Mouse (Mus musculus): ENCODE measurements around the gene Snx11. TPM values are rescaled to one million over a fixed set of nuclear protein-coding genes. Genes with fewer than 3 reads are reported as not detected.

Snx11 gene
- polyA plus RNA-seq, 1 experiment from 2014 or later = 64.2 TPM

DNA sequence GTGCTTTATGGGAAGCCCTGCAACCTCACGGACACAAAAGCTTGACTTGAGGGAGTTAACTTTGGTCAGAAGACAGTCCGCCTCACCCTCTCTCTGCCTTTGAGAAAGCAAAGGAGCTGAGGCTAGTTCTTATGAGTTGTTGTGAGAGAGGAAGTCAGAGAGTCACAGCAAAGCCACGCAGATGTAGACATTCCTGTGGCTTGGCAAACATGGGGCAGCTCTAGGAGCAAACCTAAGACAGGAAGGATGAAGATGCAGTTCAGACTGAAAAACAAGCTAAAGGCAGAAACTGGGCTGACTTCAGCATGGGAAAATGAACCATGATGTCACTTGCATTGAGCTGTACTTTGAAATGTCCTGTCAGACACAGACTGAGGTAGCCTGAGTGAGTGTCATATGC lies 29.8 kb downstream of the Snx11 start:
- peak overlapping the region; percentile 75 for H3K27ac ChIP-seq (replicated peaks)
- H3K9ac ChIP-seq = no peak overlapping the region
- H3K9me3 ChIP-seq = no peaks in the 10 kb centered on the region
- H3K4me3 ChIP-seq = no peak overlapping the region
- 58% methylated on average over 3 of the region's 3 CpGs for WGBS
- no peak for ATAC-seq (ENCODE audit: low FRiP score, low read depth)
- no peaks in the 10 kb centered on the region for H3K27me3 ChIP-seq
- peaks cover 33% of the 10 kb centered on the region for H3K4me1 ChIP-seq (replicated peaks)
- peak overlapping the region; percentile 20; the same call in 1 of the 2 replicates for H3K4me2 ChIP-seq
- no peaks in the 10 kb centered on the region for H3K36me3 ChIP-seq

DNA sequence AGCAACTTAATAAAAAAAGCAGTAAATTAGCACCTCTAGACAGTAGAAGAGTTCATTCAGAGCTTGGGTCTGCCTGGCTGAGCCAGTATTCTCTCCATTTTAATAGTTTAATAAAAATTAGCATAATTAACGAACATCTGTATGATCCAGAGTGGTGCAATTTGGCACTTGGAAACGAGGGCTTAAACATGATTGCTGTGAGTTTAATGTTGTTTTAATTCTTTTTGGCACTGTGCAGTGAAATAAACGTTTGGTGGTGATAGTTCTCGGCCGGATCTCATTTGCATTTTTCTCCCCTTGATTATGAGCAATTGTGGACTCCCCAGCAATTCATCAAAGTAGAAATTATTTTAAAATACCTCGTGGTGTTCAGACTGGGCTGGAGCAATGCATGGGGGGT lies 30.7 kb downstream of the Snx11 start:
- peaks cover 42% of the 10 kb centered on the region for H3K4me1 ChIP-seq (replicated peaks)
- ATAC-seq (ENCODE audit: low FRiP score, low read depth) = no peak

DNA sequence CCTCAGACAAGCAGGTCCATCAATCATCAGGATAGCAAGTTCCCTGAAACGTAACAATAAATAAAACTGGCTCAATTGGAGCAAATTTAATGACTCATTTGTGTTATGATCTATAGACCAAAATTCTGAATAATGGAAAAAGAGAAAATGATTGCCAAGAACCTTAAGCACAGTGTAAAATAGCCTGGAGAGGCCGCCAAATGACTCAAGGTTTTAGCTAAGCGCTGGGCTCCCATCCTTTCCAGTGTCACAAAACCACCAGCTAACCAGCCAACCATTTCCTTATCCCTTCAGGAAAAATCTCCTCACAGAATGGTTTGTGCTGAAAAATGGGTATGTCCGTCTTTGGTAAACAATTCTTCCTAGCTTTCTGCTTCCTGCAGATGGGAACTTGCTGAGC lies 33.5 kb downstream of the Snx11 start:
- H3K27me3 ChIP-seq = no peaks in the 10 kb centered on the region
- no peaks in the 10 kb centered on the region for H3K9me3 ChIP-seq
- no peak overlapping the region for H3K4me2 ChIP-seq
- no peaks in the 10 kb centered on the region for H3K36me3 ChIP-seq
- no peak overlapping the region for H3K9ac ChIP-seq
- ATAC-seq (ENCODE audit: low FRiP score, low read depth) = no peak
- H3K27ac ChIP-seq (replicated peaks) = peak overlapping the region; percentile 85
- WGBS = 59% methylated on average over 4 of the region's 4 CpGs
- H3K4me3 ChIP-seq = no peak overlapping the region
- peaks cover 63% of the 10 kb centered on the region for H3K4me1 ChIP-seq (replicated peaks)

More for the DNA sequence above, 30.7 kb downstream of the Snx11 start:
- H3K9ac ChIP-seq = no peak overlapping the region
- H3K4me3 ChIP-seq = no peak overlapping the region
- H3K27me3 ChIP-seq = no peaks in the 10 kb centered on the region
- no peaks in the 10 kb centered on the region for H3K36me3 ChIP-seq
- H3K27ac ChIP-seq (replicated peaks) = peak overlapping the region; percentile 75
- 48% methylated on average over 6 of the region's 6 CpGs for WGBS
- H3K9me3 ChIP-seq = no peaks in the 10 kb centered on the region
- H3K4me2 ChIP-seq = 0 out of 2 replicates have a peak overlapping the region, but pooled peaks have one; percentile 20

DNA sequence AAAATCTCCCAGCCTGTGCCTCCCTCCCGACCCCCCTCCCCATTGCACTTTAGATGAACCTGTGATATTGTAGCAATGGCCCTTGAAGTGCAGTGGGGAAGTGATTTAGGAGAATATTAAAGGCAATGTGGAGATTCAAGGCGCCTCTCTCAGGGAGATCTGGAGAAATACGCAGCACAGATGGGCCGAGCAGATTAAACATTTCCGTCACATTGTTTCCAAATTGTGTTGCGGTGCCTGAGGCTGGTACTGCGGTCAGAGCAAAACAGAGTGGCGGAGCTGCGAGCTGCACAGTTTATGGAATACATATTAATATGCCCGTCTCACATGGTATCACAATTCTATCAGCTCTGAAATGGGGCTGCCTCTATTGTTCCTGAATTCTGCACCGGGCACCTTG lies 34.4 kb downstream of the Snx11 start:
- ATAC-seq (ENCODE audit: low FRiP score, low read depth) = peak; percentile 49; the same call in 1 of the 2 replicates
- H3K9ac ChIP-seq = peak overlapping the region; percentile 16; the same call in 1 of the 2 replicates

DNA sequence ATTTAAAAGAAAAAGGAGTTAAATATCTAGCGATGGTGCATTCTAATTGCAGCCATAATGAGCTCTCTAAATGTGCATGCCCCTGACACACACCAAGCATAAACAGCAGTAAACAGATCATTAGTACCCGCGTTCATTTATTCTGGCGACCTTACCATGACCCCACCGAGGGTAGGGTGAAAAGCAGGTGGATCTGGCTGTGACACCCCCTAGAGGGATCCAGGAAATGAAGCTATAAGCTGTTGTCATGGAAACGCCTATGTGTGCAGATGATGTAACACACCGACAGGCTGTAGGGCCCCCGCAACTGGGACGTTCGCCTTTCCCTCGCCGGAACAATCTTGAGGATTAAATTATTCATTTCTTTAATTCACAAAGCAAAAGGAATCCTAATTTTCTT lies 35.4 kb downstream of the Snx11 start:
- 10% methylated on average over 12 of the region's 12 CpGs for WGBS
- peak; percentile 81 for ATAC-seq (ENCODE audit: low FRiP score, low read depth)
- Histone ChIP-seq H3K36me3 (no peaks in the 10 kb centered on the region), H3K27ac (replicated peaks) (peak overlapping the region; percentile 85), H3K9me3 (no peaks in the 10 kb centered on the region), H3K4me1 (replicated peaks) (peaks cover 70% of the 10 kb centered on the region), H3K4me3 (0 out of 2 replicates have a peak overlapping the region, but pooled peaks have one; percentile 8), H3K27me3 (no peaks in the 10 kb centered on the region), H3K9ac (peak overlapping the region; percentile 25; the same call in 1 of the 2 replicates), H3K4me2 (peak overlapping the region; percentile 44)

More for the DNA sequence above, 34.4 kb downstream of the Snx11 start:
- Histone ChIP-seq H3K4me1 (replicated peaks) (peaks cover 70% of the 10 kb centered on the region), H3K4me3 (no peak overlapping the region), H3K27ac (replicated peaks) (peak overlapping the region; percentile 85), H3K4me2 (peak overlapping the region; percentile 44), H3K27me3 (no peaks in the 10 kb centered on the region), H3K36me3 (no peaks in the 10 kb centered on the region), H3K9me3 (no peaks in the 10 kb centered on the region)
- WGBS = 23% methylated on average over 11 of the region's 11 CpGs

DNA sequence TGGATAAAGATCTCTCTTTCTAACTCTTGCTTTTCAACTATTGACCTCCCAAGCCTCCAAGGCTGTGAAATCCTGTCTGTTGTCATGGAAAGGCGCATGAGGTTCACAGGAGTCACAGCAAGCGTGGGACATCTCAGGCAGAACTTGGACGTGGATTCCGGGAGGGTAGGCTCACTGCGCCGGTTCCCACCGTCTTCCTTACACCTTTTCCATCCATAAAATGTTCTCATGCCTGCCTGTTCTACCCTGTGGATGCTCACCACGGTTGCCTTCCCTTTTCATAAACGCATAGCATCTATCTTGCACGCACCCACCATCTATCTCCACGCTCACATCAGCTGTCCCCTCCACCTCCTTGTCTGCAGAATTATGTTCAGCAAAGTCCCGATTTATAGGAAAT lies 36.6 kb downstream of the Snx11 start:
- Histone ChIP-seq H3K4me2 (peak overlapping the region; percentile 44), H3K4me1 (replicated peaks) (peaks cover 70% of the 10 kb centered on the region), H3K9me3 (no peaks in the 10 kb centered on the region), H3K27me3 (no peaks in the 10 kb centered on the region), H3K36me3 (no peaks in the 10 kb centered on the region), H3K9ac (0 out of 2 replicates have a peak overlapping the region, but pooled peaks have one; percentile 25), H3K27ac (replicated peaks) (peak overlapping the region; percentile 85), H3K4me3 (0 out of 2 replicates have a peak overlapping the region, but pooled peaks have one; percentile 3)
- 48% methylated on average over 12 of the region's 12 CpGs for WGBS
- ATAC-seq (ENCODE audit: low FRiP score, low read depth) = no peak

DNA sequence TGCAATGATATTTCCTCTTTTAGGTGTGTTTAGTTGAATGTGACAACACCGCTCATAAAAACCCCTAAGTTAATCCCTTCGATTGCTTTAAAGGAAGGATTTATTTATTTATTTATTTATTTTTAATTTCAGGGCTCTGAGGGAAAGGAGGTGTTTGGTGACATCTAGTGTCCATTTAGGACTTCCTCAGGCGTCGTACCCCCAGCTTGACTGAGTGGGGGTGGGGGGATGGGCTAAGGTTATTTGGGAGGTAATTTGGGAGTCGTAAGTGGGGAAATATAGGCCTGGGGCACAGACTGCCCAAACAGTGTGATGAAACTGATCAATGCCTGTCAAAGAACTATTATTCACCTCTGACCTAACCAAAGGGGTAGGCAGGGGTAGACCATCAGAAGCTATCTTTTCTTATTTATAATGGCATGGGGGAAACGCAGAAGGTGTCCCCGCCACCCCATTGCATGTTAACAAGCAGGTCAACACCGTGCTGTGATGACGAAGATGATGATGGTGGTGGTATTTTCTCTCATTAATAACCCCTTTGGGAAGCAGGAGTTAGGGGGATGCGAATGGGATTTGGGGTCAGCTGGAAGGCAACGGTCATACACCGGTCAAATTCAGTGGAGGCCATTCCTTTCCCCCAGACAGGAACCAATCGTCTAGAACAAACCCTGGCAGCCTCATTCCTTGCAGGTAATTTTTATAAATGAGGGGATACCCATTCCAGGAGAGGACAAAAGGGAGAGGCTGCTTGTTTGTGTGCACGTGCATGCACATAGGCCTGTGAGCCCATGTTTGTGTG lies 39.5 kb downstream of the Snx11 start:
- Histone ChIP-seq H3K27ac (replicated peaks) (peak overlapping the region; percentile 63), H3K36me3 (no peaks in the 10 kb centered on the region), H3K4me3 (no peak overlapping the region), H3K4me2 (no peak overlapping the region), H3K27me3 (no peaks in the 10 kb centered on the region), H3K9ac (no peak overlapping the region), H3K4me1 (replicated peaks) (peaks cover 57% of the 10 kb centered on the region), H3K9me3 (no peaks in the 10 kb centered on the region)
- no peak for ATAC-seq (ENCODE audit: low FRiP score, low read depth)
- 48% methylated on average over 14 of the region's 14 CpGs for WGBS

DNA sequence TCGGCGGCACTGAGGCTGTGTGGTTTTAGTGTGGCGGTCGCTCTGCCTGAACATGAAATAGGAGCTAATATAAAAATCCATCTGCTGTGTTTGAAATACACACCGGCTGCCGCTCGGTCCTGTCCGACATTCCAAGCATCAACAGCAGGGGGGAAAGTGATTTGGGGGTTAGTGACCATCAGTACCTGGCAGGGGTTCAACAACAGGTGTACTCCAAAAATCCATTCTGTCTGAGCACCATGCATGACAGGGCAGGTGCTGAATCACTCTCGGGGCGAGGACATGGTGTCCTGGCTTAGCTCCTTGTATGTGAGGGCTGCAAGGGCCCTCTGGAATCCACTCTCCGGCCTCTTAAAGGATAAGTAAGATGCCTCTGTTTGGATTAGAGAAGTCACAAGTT lies 41.0 kb downstream of the Snx11 start:
- Histone ChIP-seq H3K36me3 (no peaks in the 10 kb centered on the region), H3K4me3 (no peak overlapping the region), H3K27me3 (no peaks in the 10 kb centered on the region), H3K4me2 (peak overlapping the region; percentile 53), H3K27ac (replicated peaks) (peak overlapping the region; percentile 78), H3K9ac (no peak overlapping the region), H3K4me1 (replicated peaks) (peaks cover 46% of the 10 kb centered on the region), H3K9me3 (no peaks in the 10 kb centered on the region)
- peak; percentile 33; the same call in 1 of the 2 replicates for ATAC-seq (ENCODE audit: low FRiP score, low read depth)
- WGBS = 12% methylated on average over 11 of the region's 11 CpGs

DNA sequence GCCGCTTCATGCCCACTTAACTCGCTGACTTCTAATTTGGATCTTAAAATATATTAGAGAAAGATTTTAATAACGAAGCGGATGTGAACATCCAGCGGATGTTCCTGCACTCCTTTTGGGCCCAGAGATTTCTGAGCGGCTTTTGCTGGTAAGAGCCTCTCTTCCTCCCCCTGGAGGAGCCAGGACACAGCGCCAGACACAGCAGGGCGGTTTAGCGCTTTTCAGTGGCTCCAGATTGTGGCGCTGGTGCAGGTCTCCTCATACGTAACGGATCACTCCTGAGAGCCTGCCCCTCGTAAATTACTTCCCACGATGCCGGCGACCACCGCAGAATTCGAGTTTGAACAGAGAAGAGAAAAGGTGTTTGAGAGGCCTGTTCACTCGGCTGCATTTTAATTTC lies 41.5 kb downstream of the Snx11 start:
- Histone ChIP-seq H3K9me3 (no peaks in the 10 kb centered on the region), H3K4me1 (replicated peaks) (peaks cover 44% of the 10 kb centered on the region), H3K27me3 (no peaks in the 10 kb centered on the region), H3K9ac (peak overlapping the region; percentile 43), H3K36me3 (no peaks in the 10 kb centered on the region), H3K4me2 (peak overlapping the region; percentile 53), H3K4me3 (peak overlapping the region; percentile 23), H3K27ac (replicated peaks) (peak overlapping the region; percentile 78)
- under 1% methylated on average over 19 of the region's 19 CpGs for WGBS
- ATAC-seq (ENCODE audit: low FRiP score, low read depth) = peak; percentile 89

DNA sequence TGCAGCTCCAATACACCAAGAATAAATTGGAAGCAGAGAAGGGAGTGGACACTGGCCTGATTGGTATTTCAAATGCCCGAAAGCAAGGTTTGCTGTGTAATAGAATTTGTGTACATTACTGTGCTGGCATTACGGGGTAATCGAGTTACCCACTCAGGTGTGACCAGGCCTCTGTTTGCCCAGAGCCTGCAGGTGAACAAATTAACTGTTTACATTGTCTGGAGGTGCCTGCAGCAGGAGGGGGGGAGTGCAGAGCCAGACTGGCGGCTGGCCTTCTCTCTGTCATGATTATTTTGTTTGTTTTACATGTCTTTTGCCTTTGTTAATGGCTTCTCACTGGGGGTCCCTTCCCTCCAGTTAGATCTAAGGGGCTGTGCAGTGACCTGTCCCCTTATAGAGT lies 44.7 kb downstream of the Snx11 start:
- H3K9me3 ChIP-seq = no peaks in the 10 kb centered on the region
- no peak for ATAC-seq (ENCODE audit: low FRiP score, low read depth)
- H3K36me3 ChIP-seq = no peaks in the 10 kb centered on the region
- peaks cover 35% of the 10 kb centered on the region for H3K4me1 ChIP-seq (replicated peaks)
- 0 out of 2 replicates have a peak overlapping the region, but pooled peaks have one; percentile 50 for H3K27ac ChIP-seq (replicated peaks)
- no peaks in the 10 kb centered on the region for H3K27me3 ChIP-seq
- H3K9ac ChIP-seq = no peak overlapping the region
- no peak overlapping the region for H3K4me3 ChIP-seq
- H3K4me2 ChIP-seq = no peak overlapping the region
- WGBS = 32% methylated on average over 4 of the region's 4 CpGs

DNA sequence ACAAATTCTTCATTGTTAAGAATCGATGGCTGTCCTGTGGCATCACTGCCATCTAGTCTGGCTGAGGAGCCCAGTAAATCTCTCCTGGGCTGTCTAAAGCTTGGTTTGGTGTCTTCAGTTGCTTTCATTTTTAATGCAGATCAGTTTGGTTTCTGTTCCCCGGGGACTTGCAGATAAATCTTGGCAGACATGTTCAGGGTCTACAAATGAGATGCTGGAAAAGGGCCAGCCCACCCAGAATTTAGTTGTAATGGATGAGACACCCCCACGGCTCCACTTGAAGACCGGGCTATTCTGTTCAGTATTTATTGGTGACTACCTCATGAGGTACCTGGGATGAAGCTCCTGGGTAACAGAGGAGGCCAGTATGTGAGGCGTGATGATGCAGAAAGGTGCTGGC lies 47.0 kb downstream of the Snx11 start:
- H3K4me1 ChIP-seq (replicated peaks) = peaks cover 20% of the 10 kb centered on the region; the same call in 1 of the 2 replicates
- no peaks in the 10 kb centered on the region for H3K36me3 ChIP-seq
- ATAC-seq (ENCODE audit: low FRiP score, low read depth) = no peak
- H3K4me2 ChIP-seq = no peak overlapping the region
- no peaks in the 10 kb centered on the region for H3K27me3 ChIP-seq
- H3K9me3 ChIP-seq = no peaks in the 10 kb centered on the region
- 41% methylated on average over 5 of the region's 5 CpGs for WGBS
- H3K27ac ChIP-seq (replicated peaks) = peak overlapping the region; percentile 12; the same call in 1 of the 2 replicates
- H3K9ac ChIP-seq = no peak overlapping the region
- H3K4me3 ChIP-seq = no peak overlapping the region

DNA sequence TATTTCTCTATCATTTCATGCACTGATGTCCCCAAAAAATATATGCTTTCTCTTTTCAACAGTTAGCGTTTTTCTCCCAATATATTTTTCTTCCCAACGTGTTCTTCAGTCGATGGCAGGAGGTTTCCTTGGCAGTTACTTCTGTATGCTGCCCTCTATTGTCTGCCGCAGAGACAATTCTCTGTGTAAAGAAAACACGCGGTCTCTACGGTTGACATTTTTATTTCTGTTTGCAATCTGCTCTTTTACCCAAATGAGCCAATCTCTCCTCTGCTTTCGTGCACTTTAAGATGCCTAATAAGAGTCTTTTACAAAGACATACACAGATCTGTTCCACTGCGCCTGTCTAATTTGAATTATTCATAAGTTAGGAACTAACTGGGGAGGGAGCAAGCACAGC lies 47.9 kb downstream of the Snx11 start:
- H3K27ac ChIP-seq (replicated peaks) = peak overlapping the region; percentile 45

More for the DNA sequence above, 47.9 kb downstream of the Snx11 start:
- H3K4me3 ChIP-seq = no peak overlapping the region
- peak overlapping the region; percentile 36 for H3K4me2 ChIP-seq
- H3K36me3 ChIP-seq = no peaks in the 10 kb centered on the region
- no peaks in the 10 kb centered on the region for H3K9me3 ChIP-seq
- WGBS = 12% methylated on average over 9 of the region's 9 CpGs
- H3K9ac ChIP-seq = no peak overlapping the region
- no peak for ATAC-seq (ENCODE audit: low FRiP score, low read depth)
- peaks cover 20% of the 10 kb centered on the region; the same call in 1 of the 2 replicates for H3K4me1 ChIP-seq (replicated peaks)
- H3K27me3 ChIP-seq = no peaks in the 10 kb centered on the region
